Mouse (Mus musculus) liver, postnatal 0 days (tissue): ENCODE measurements around the gene Gm49337.

Experiments
- CTCF ChIP-seq: sonication (generic); IDR thresholded peaks from 2 replicates; pipeline ENCODE4 v1.5.1; 2016; ENCODE audit warnings: antibody characterized with exemption, low read depth
- EP300 ChIP-seq: IDR thresholded peaks from 2 replicates; pipeline ENCODE4 v1.6.1; 2016; ENCODE audit warnings: antibody characterized with exemption, low read depth, mild to moderate bottlenecking

- TF ChIP-seq EP300 (no peak), CTCF (no peak)
These were observed 131.4 kb downstream of the Gm49337 start for GRCm38 (mm10) chr4:116304551-116304950.
